Mouse (Mus musculus) ovary, postnatal 36 days (tissue): Measurements from ENCODE around the gene Tmem38b.
A peak's percentile ranks its signal among the peaks of the same experiment; 100 is the strongest.
"Not testable (repeated sequence)": the region's sequence is repeated elsewhere in the genome, so short reads cannot be mapped to it uniquely, and the experiment has no call there.

Source experiments
- DNase-seq: peaks from one replicate; pipeline ENCODE4 v3.0.0; 2022; ENCODE audit warnings: low spot score, mixed read lengths

Gene Tmem38b

GRCm38 (mm10) chr4:53825821-53826605, at the start of gene Tmem38b:
Gene Tmem38b, plus strand, starts transcription at chr4:53826045.
- peak; percentile 80 for DNase-seq

GRCm38 (mm10) chr4:53781396-53781795, 44.4 kb upstream of the Tmem38b start:
- DNase-seq, result no peak

GRCm38 (mm10) chr4:53782216-53783070, 43.4 kb upstream of the Tmem38b start:
- DNase-seq, result no peak

GRCm38 (mm10) chr4:53785746-53786398, 40.0 kb upstream of the Tmem38b start:
- DNase-seq, result no peak

GRCm38 (mm10) chr4:53786851-53787250, 39.0 kb upstream of the Tmem38b start:
- DNase-seq, result no peak

- DNase-seq, result no peak
Observed at GRCm38 (mm10) chr4:53789346-53789745, 36.5 kb upstream of the Tmem38b start.

GRCm38 (mm10) chr4:53794257-53794966, 31.4 kb upstream of the Tmem38b start:
- DNase-seq, result no peak

GRCm38 (mm10) chr4:53795086-53795485, 30.8 kb upstream of the Tmem38b start:
- DNase-seq, result no peak

GRCm38 (mm10) chr4:53795706-53796105, 30.1 kb upstream of the Tmem38b start:
- no peak for DNase-seq

GRCm38 (mm10) chr4:53796865-53797772, 28.7 kb upstream of the Tmem38b start:
- no peak for DNase-seq

GRCm38 (mm10) chr4:53798896-53799676, 26.8 kb upstream of the Tmem38b start:
- DNase-seq, result no peak

GRCm38 (mm10) chr4:53799753-53800152, 26.1 kb upstream of the Tmem38b start:
- no peak for DNase-seq

GRCm38 (mm10) chr4:53803674-53804073, 22.2 kb upstream of the Tmem38b start:
- DNase-seq, result not testable (repeated sequence)

GRCm38 (mm10) chr4:53806428-53806827, 19.4 kb upstream of the Tmem38b start:
- not testable (repeated sequence) for DNase-seq

GRCm38 (mm10) chr4:53818320-53818719, 7.5 kb upstream of the Tmem38b start:
- DNase-seq, result no peak

GRCm38 (mm10) chr4:53823697-53824096, 2.1 kb upstream of the Tmem38b start:
- no peak for DNase-seq

GRCm38 (mm10) chr4:53824831-53825230, 1.0 kb upstream of the Tmem38b start:
- no peak for DNase-seq

- no peak for DNase-seq
Observed at GRCm38 (mm10) chr4:53826641-53827248, 900 bp downstream of the Tmem38b start.

GRCm38 (mm10) chr4:53827869-53828268, 2.0 kb downstream of the Tmem38b start:
- DNase-seq, result no peak

GRCm38 (mm10) chr4:53828914-53829313, 3.1 kb downstream of the Tmem38b start:
- no peak for DNase-seq
